Mouse (Mus musculus): ENCODE results near the gene Slc41a2. TPM values are rescaled to one million over a fixed set of nuclear protein-coding genes. Genes with fewer than 3 reads are reported as not detected.
A peak's percentile ranks its signal among the peaks of the same experiment; 100 is the strongest.

Slc41a2 gene
- total and polyA plus RNA-seq, 3 experiments = 0.17 TPM; not detected in 2

DNA sequence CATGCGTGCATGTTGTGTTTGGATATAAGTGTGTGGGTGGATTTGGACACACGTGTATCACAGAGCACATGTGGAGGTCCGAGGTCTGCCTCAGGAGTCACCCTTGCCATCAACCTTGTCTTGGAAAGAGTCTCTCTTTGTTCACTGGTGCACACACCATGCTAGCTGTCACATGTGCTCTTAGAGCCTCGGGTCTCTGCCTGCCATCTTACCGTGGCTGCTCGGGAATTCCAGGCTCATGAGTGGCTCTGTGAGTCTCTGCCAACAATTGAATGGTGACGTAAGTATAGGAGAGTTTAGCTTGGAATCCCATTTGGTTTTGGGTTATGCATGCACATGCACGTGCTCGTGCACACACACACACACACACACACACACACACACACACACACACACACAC lies 138.4 kb downstream of the Slc41a2 start:
- dilution Hi-C loops (cut with MboI; ENCODE audit: extremely low pct_ligation_motif_present, extremely low pct_unique_long_range_greater_than_20kb, low sequenced_read_pairs) = no loop called here
- in situ Hi-C loops (cut with MboI; ENCODE audit: low pct_ligation_motif_present, low pct_unique_long_range_greater_than_20kb, low sequenced_read_pairs) = loop anchor here (10.0 kb wide), 1 partner anchor 284 kb away; no protein-coding TSS in a partner anchor
- H3K4me2 ChIP-seq (ENCODE audit: insufficient read depth, low read depth, poor library complexity, severe bottlenecking) = no peak overlapping the region
- TF ChIP-seq BHLHE40 (IDR thresholded peaks at IDR 0.05; ENCODE audit: low read depth, low read length) (no peak), MXI1 (IDR thresholded peaks at IDR 0.05; ENCODE audit: low read depth, low read length) (no peak)
- no peaks in the 10 kb centered on the region for H3K79me2 ChIP-seq (replicated peaks; ENCODE audit: control insufficient read depth, extremely low read depth, insufficient read depth, poor library complexity, severe bottlenecking)
- H3K9ac ChIP-seq (ENCODE audit: insufficient read depth, low read depth) = no peak overlapping the region
- H3K36me3 ChIP-seq (replicated peaks in 1 of 2; ENCODE audit: control insufficient read depth in 1 of 2, insufficient read depth in 1 of 2, low read length in 1 of 2) = peaks cover 0 to 2% of the 10 kb centered on the region in 2 experiments
- no peaks in the 10 kb centered on the region for H3K27me3 ChIP-seq (replicated peaks)
- no peak overlapping the region for H3K4me3 ChIP-seq (replicated peaks in 1 of 3; ENCODE audit: low read depth in 2 of 3, low read length in 2 of 3, poor library complexity in 1 of 3)
- no peak overlapping the region for H3K27ac ChIP-seq (ENCODE audit: insufficient read depth, low read depth)
- H3K9me3 ChIP-seq (replicated peaks; ENCODE audit: low read length) = no peaks in the 10 kb centered on the region
- peaks cover 0 to 17% of the 10 kb centered on the region in 2 experiments; a peak in 2 of 4 replicates for H3K4me1 ChIP-seq (ENCODE audit: control insufficient read depth in 1 of 2, insufficient read depth in 2 of 2)
- DNase-seq (ENCODE audit: extremely low read depth) = no peak

DNA sequence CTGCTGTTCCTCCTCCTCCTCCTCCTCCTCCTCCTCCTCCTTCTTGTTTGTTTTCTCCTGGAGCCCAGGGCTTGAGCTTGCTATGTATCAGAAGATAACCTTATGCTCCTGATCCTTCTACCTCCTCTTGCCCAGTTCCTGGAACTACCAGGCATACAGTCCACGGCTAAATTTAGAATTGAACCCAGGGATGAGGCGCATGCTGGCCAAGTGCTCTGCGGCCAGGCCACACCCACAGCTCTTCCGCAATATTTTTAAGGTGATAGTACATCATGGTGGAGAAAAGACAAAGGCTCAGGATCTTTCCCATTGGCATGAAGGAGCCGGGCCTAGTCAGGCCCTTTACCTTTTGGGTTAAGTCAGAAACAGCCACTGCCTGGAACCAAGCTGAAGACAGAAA lies 139.0 kb downstream of the Slc41a2 start:
- in situ Hi-C loops (cut with MboI; ENCODE audit: low pct_ligation_motif_present, low pct_unique_long_range_greater_than_20kb, low sequenced_read_pairs) = loop anchor here (10.0 kb wide), 1 partner anchor 284 kb away; no protein-coding TSS in a partner anchor
- H3K9me3 ChIP-seq (replicated peaks; ENCODE audit: low read length) = no peaks in the 10 kb centered on the region

DNA sequence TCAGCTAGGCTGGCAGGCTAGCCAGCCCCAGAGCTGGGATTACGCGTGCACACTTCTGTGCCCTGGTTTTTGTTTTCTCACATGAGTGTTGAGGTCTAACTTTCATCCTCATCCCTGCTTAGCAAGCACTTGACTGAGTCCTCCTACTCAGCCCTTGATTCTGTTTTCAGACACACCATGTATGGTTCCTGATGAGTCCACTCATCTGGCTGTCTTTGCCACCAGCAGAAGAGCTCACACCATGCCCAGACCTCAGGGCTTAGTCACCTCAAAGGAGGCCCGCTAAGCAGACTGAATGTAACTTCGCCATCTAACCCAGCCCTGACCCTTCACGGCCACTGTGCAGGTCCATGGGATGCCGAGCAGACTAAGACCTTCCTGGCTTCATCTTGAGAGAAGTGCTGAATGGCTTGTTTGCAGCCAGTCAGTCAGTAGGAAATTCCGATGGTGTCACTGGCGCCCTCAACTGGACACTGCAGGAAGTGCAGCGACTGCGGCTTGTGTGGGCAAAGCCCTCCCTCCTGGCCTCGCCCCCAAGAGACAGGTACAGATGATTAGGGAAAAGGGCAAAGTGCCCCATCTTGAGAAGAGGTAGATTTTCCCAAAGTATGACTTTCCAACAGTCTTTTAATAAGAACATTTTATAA lies 139.9 kb downstream of the Slc41a2 start:
- Histone ChIP-seq H3K27ac (ENCODE audit: insufficient read depth, low read depth) (no peak overlapping the region), H3K79me2 (replicated peaks; ENCODE audit: control insufficient read depth, extremely low read depth, insufficient read depth, poor library complexity, severe bottlenecking) (no peaks in the 10 kb centered on the region), H3K9ac (ENCODE audit: insufficient read depth, low read depth) (no peak overlapping the region), H3K4me2 (ENCODE audit: insufficient read depth, low read depth, poor library complexity, severe bottlenecking) (no peak overlapping the region), H3K4me3 (replicated peaks in 1 of 3; ENCODE audit: low read depth in 2 of 3, low read length in 2 of 3, poor library complexity in 1 of 3) (no peak overlapping the region), H3K9me3 (replicated peaks; ENCODE audit: low read length) (no peaks in the 10 kb centered on the region), H3K4me1 (ENCODE audit: control insufficient read depth in 1 of 2, insufficient read depth in 2 of 2) (peaks cover 0 to 10% of the 10 kb centered on the region in 2 experiments; a peak in 2 of 4 replicates), H3K27me3 (replicated peaks) (no peaks in the 10 kb centered on the region), H3K36me3 (replicated peaks in 1 of 2; ENCODE audit: control insufficient read depth in 1 of 2, insufficient read depth in 1 of 2, low read length in 1 of 2) (peaks cover 0 to 4% of the 10 kb centered on the region in 2 experiments)
- peak; percentile 61 for DNase-seq (ENCODE audit: extremely low read depth)
- dilution Hi-C loops (cut with MboI; ENCODE audit: extremely low pct_ligation_motif_present, extremely low pct_unique_long_range_greater_than_20kb, low sequenced_read_pairs) = no loop called here
- in situ Hi-C loops (cut with MboI; ENCODE audit: low pct_ligation_motif_present, low pct_unique_long_range_greater_than_20kb, low sequenced_read_pairs) = loop anchor here (10.0 kb wide), 1 partner anchor 283 kb away; no protein-coding TSS in a partner anchor
- no peak for TF ChIP-seq NRF1 (IDR thresholded peaks at IDR 0.05; ENCODE audit: low read depth, low read length)
- TF ChIP-seq ZKSCAN1 (IDR thresholded peaks at IDR 0.05; ENCODE audit: borderline replicate concordance, low read depth, low read length) = peak; percentile 13; the same call in 1 of the 2 replicates
- TF ChIP-seq SIN3A (IDR thresholded peaks at IDR 0.05; ENCODE audit: low read length) = 0 out of 2 replicates have a peak, but pooled peaks have one; percentile 35
- 0 out of 2 replicates have a peak, but pooled peaks have one; percentile 41 for TF ChIP-seq MAZ (IDR thresholded peaks at IDR 0.05; ENCODE audit: low read depth, low read length)
- TF ChIP-seq IRF4 (IDR thresholded peaks at IDR 0.05; ENCODE audit: low read depth, low read length) = peak; percentile 20; the same call in 1 of the 2 replicates
- TF ChIP-seq SMC3 (IDR thresholded peaks at IDR 0.05; ENCODE audit: low read depth, low read length) = peak; percentile 79
- TF ChIP-seq NELFE (IDR thresholded peaks at IDR 0.05; ENCODE audit: low read depth, low read length) = no peak
- TF ChIP-seq E2F4 (IDR thresholded peaks at IDR 0.05; ENCODE audit: insufficient replicate concordance, low read depth, low read length) = no peak
- TF ChIP-seq ZMIZ1 (IDR thresholded peaks at IDR 0.05; ENCODE audit: low read depth, low read length) = no peak
- TF ChIP-seq POLR2A (IDR thresholded peaks at IDR 0.05; ENCODE audit: low read depth, low read length) = no peak
- TF ChIP-seq ZC3H11A (IDR thresholded peaks at IDR 0.05; ENCODE audit: low read depth, low read length) = peak; percentile 24; the same call in 1 of the 2 replicates
- no peak for TF ChIP-seq JUN (IDR thresholded peaks at IDR 0.05; ENCODE audit: insufficient read depth, low read depth, low read length)
- 0 out of 2 replicates have a peak, but pooled peaks have one; percentile 37 for TF ChIP-seq MYC (IDR thresholded peaks at IDR 0.05; ENCODE audit: low read depth, low read length)
- TF ChIP-seq ELF1 (IDR thresholded peaks at IDR 0.05; ENCODE audit: low read depth, low read length) = peak; percentile 31; the same call in 1 of the 2 replicates
- peak; percentile 81 to 91 for TF ChIP-seq CTCF (conservative IDR thresholded peaks at IDR 0.05 in 1 of 2, IDR thresholded peaks at IDR 0.05 in 1 of 2; ENCODE audit: low read depth in 2 of 2, low read length in 2 of 2)
- peak; percentile 63 for TF ChIP-seq RAD21 (IDR thresholded peaks at IDR 0.05; ENCODE audit: low read depth, low read length)

More for the DNA sequence above, 139.0 kb downstream of the Slc41a2 start:
- no peaks in the 10 kb centered on the region for H3K27me3 ChIP-seq (replicated peaks)
- H3K4me3 ChIP-seq (replicated peaks in 1 of 3; ENCODE audit: low read depth in 2 of 3, low read length in 2 of 3, poor library complexity in 1 of 3) = no peak overlapping the region
- H3K4me1 ChIP-seq (ENCODE audit: control insufficient read depth in 1 of 2, insufficient read depth in 2 of 2) = peaks cover 0 to 17% of the 10 kb centered on the region in 2 experiments; a peak in 2 of 4 replicates
- H3K9ac ChIP-seq (ENCODE audit: insufficient read depth, low read depth) = no peak overlapping the region
- H3K27ac ChIP-seq (ENCODE audit: insufficient read depth, low read depth) = no peak overlapping the region
- no peak for TF ChIP-seq TCF12 (IDR thresholded peaks at IDR 0.05; ENCODE audit: low read depth, low read length)
- TF ChIP-seq IRF4 (IDR thresholded peaks at IDR 0.05; ENCODE audit: low read depth, low read length) = no peak
- TF ChIP-seq NRF1 (IDR thresholded peaks at IDR 0.05; ENCODE audit: low read depth, low read length) = no peak
- no peak for TF ChIP-seq JUND (conservative IDR thresholded peaks at IDR 0.05; ENCODE audit: low read depth, low read length)
- TF ChIP-seq ZMIZ1 (IDR thresholded peaks at IDR 0.05; ENCODE audit: low read depth, low read length) = no peak
- TF ChIP-seq NELFE (IDR thresholded peaks at IDR 0.05; ENCODE audit: low read depth, low read length) = no peak
- TF ChIP-seq RCOR1 (conservative IDR thresholded peaks at IDR 0.05; ENCODE audit: low read depth, low read length) = no peak
- TF ChIP-seq ETS1 (conservative IDR thresholded peaks at IDR 0.05; ENCODE audit: low read depth, low read length) = no peak
- TF ChIP-seq MXI1 (IDR thresholded peaks at IDR 0.05; ENCODE audit: low read depth, low read length) = no peak
- no peak for TF ChIP-seq ZC3H11A (IDR thresholded peaks at IDR 0.05; ENCODE audit: low read depth, low read length)
- no peak for TF ChIP-seq JUN (IDR thresholded peaks at IDR 0.05; ENCODE audit: insufficient read depth, low read depth, low read length)
- no peak for TF ChIP-seq CHD2 (IDR thresholded peaks at IDR 0.05; ENCODE audit: low read length)
- TF ChIP-seq SMC3 (IDR thresholded peaks at IDR 0.05; ENCODE audit: low read depth, low read length) = no peak
- no peak for TF ChIP-seq HCFC1 (IDR thresholded peaks at IDR 0.05; ENCODE audit: low read depth, low read length)
- TF ChIP-seq MYC (IDR thresholded peaks at IDR 0.05; ENCODE audit: low read depth, low read length) = no peak
- no peak for TF ChIP-seq CHD1 (IDR thresholded peaks at IDR 0.05; ENCODE audit: low read depth, low read length)
- DNase-seq (ENCODE audit: extremely low read depth) = no peak
- H3K79me2 ChIP-seq (replicated peaks; ENCODE audit: control insufficient read depth, extremely low read depth, insufficient read depth, poor library complexity, severe bottlenecking) = no peaks in the 10 kb centered on the region
- dilution Hi-C loops (cut with MboI; ENCODE audit: extremely low pct_ligation_motif_present, extremely low pct_unique_long_range_greater_than_20kb, low sequenced_read_pairs) = no loop called here
- H3K36me3 ChIP-seq (replicated peaks in 1 of 2; ENCODE audit: control insufficient read depth in 1 of 2, insufficient read depth in 1 of 2, low read length in 1 of 2) = peaks cover 0 to 2% of the 10 kb centered on the region in 2 experiments
- no peak overlapping the region for H3K4me2 ChIP-seq (ENCODE audit: insufficient read depth, low read depth, poor library complexity, severe bottlenecking)

All from CH12.LX (cell line).